Mouse (Mus musculus) liver, postnatal 0 days (tissue): ENCODE data around the gene Tsc22d1.
A peak's percentile ranks its signal among the peaks of the same experiment; 100 is the strongest.

Source experiments
- CTCF ChIP-seq: sonication (generic); IDR thresholded peaks from 2 replicates; pipeline ENCODE4 v1.5.1; 2016; ENCODE audit warnings: antibody characterized with exemption, low read depth
- EP300 ChIP-seq: IDR thresholded peaks from 2 replicates; pipeline ENCODE4 v1.6.1; 2016; ENCODE audit warnings: antibody characterized with exemption, low read depth, mild to moderate bottlenecking

DNA sequence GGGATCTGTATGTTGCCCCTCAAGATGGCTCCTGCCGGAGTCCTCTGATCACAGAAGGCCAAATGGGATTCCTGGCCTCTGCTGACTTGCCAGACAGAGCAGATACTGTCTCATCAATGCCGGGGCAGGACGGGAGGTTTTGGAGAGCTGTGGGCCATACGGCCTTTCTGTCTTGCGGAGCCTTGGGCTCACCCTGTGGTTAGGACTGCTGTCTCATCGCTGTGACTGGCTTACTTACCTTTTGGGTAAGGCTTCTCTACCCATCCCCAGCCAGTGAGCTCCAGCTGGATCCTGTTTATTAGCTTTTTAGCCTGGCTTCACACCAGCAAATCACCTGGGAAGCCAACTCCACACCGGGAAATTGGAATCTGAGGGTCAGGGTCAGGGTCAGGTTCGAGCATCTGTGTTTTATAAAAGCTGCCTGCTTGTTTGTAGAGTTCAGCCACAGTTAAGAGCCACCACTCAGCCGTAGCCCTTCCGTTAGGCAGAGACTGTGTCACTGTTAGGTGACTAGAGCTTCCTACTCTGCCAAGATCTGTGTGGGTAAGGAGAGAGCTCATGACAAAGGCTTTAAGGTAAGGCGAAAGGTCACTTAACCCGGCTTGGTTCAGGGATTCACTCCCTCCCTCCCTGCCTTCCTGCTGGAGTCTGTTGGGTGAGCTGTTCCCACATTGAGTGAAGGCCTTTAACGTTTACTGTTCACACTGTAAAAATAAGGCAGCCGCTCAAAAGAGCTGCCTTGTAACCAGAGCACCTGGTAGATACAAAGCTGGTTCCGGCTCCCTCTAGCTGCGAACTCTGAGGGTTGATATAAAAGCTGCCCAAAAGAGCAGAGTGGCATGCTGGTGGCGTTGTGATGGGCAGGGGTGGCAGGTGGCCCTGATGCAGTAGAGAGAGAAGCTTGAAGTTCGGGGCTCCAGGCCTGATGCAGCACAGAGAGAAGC lies 73.6 kb downstream of the Tsc22d1 start:
- TF ChIP-seq CTCF (peak; percentile 23; the same call in 1 of the 2 replicates), EP300 (no peak)
